Mouse (Mus musculus): ENCODE results near the gene Kidins220. TPM values are rescaled to one million over a fixed set of nuclear protein-coding genes. Genes with fewer than 3 reads are reported as not detected.

The Kidins220 gene
- polyA plus RNA-seq, 1 experiment = 7.2 TPM

GRCm38 (mm10) chr12:25016995-25017394 is 42.3 kb downstream of the Kidins220 start:
- no peaks in the 10 kb centered on the region for H3K27me3 ChIP-seq (replicated peaks)
- peaks cover 14% of the 10 kb centered on the region for H3K4me1 ChIP-seq
- no peak for TF ChIP-seq GATA1 (IDR thresholded peaks at IDR 0.05; ENCODE audit: borderline replicate concordance, low read length)
- TF ChIP-seq FLI1 (IDR thresholded peaks at IDR 0.05; ENCODE audit: low read length) = no peak

GRCm38 (mm10) chr12:25021057-25021456 is 46.3 kb downstream of the Kidins220 start:
- Histone ChIP-seq H3K36me3 (replicated peaks; ENCODE audit: low read length) (peaks cover 87% of the 10 kb centered on the region), H3K4me1 (no peaks in the 10 kb centered on the region), H3K27me3 (replicated peaks) (no peaks in the 10 kb centered on the region), H3K4me3 (replicated peaks) (no peak overlapping the region), H3K9me3 (no peaks in the 10 kb centered on the region)
- no peak for TF ChIP-seq GATA1 (IDR thresholded peaks at IDR 0.05; ENCODE audit: borderline replicate concordance, low read length)
- no peak for TF ChIP-seq FLI1 (IDR thresholded peaks at IDR 0.05; ENCODE audit: low read length)

More at GRCm38 (mm10) chr12:25016995-25017394, 42.3 kb downstream of the Kidins220 start:
- peaks cover 92% of the 10 kb centered on the region for H3K36me3 ChIP-seq (replicated peaks; ENCODE audit: low read length)
- no peak overlapping the region for H3K4me3 ChIP-seq (replicated peaks)
- no peaks in the 10 kb centered on the region for H3K9me3 ChIP-seq

GRCm38 (mm10) chr12:25024862-25025545 is 50.3 kb downstream of the Kidins220 start:
- Histone ChIP-seq H3K27me3 (replicated peaks) (no peaks in the 10 kb centered on the region), H3K36me3 (replicated peaks; ENCODE audit: low read length) (peaks cover 88% of the 10 kb centered on the region), H3K4me3 (replicated peaks) (no peak overlapping the region), H3K4me1 (peaks cover 5% of the 10 kb centered on the region), H3K9me3 (no peaks in the 10 kb centered on the region)
- TF ChIP-seq GATA1 (IDR thresholded peaks at IDR 0.05; ENCODE audit: borderline replicate concordance, low read length) = no peak
- no peak for TF ChIP-seq FLI1 (IDR thresholded peaks at IDR 0.05; ENCODE audit: low read length)

- peaks cover 5% of the 10 kb centered on the region for H3K4me1 ChIP-seq
- no peaks in the 10 kb centered on the region for H3K9me3 ChIP-seq
- TF ChIP-seq FLI1 (IDR thresholded peaks at IDR 0.05; ENCODE audit: low read length) (no peak), GATA1 (IDR thresholded peaks at IDR 0.05; ENCODE audit: borderline replicate concordance, low read length) (no peak)
- peaks cover 90% of the 10 kb centered on the region for H3K36me3 ChIP-seq (replicated peaks; ENCODE audit: low read length)
- no peak overlapping the region for H3K4me3 ChIP-seq (replicated peaks)
- H3K27me3 ChIP-seq (replicated peaks) = no peaks in the 10 kb centered on the region
These were observed 51.6 kb downstream of the Kidins220 start for GRCm38 (mm10) chr12:25026308-25026707.

GRCm38 (mm10) chr12:25027416-25027815 is 52.7 kb downstream of the Kidins220 start:
- Histone ChIP-seq H3K9me3 (no peaks in the 10 kb centered on the region), H3K4me3 (replicated peaks) (no peak overlapping the region), H3K4me1 (peaks cover 5% of the 10 kb centered on the region), H3K27me3 (replicated peaks) (no peaks in the 10 kb centered on the region), H3K36me3 (replicated peaks; ENCODE audit: low read length) (peaks cover 94% of the 10 kb centered on the region)
- no peak for TF ChIP-seq GATA1 (IDR thresholded peaks at IDR 0.05; ENCODE audit: borderline replicate concordance, low read length)
- TF ChIP-seq FLI1 (IDR thresholded peaks at IDR 0.05; ENCODE audit: low read length) = no peak

GRCm38 (mm10) chr12:25033662-25034337 is 59.1 kb downstream of the Kidins220 start:
- Histone ChIP-seq H3K36me3 (replicated peaks; ENCODE audit: low read length) (peaks cover 83% of the 10 kb centered on the region), H3K4me1 (peaks cover 5% of the 10 kb centered on the region; the same call in 1 of the 2 replicates), H3K4me3 (replicated peaks) (no peak overlapping the region), H3K9me3 (no peaks in the 10 kb centered on the region), H3K27me3 (replicated peaks) (no peaks in the 10 kb centered on the region)
- no peak for TF ChIP-seq FLI1 (IDR thresholded peaks at IDR 0.05; ENCODE audit: low read length)
- no peak for TF ChIP-seq GATA1 (IDR thresholded peaks at IDR 0.05; ENCODE audit: borderline replicate concordance, low read length)

- TF ChIP-seq GATA1 (IDR thresholded peaks at IDR 0.05; ENCODE audit: borderline replicate concordance, low read length) = no peak
- no peak for TF ChIP-seq FLI1 (IDR thresholded peaks at IDR 0.05; ENCODE audit: low read length)
- Histone ChIP-seq H3K27me3 (replicated peaks) (no peaks in the 10 kb centered on the region), H3K36me3 (replicated peaks; ENCODE audit: low read length) (peaks cover 83% of the 10 kb centered on the region), H3K9me3 (no peaks in the 10 kb centered on the region), H3K4me3 (replicated peaks) (no peak overlapping the region), H3K4me1 (peaks cover 5% of the 10 kb centered on the region; the same call in 1 of the 2 replicates)
These were observed 59.7 kb downstream of the Kidins220 start for GRCm38 (mm10) chr12:25034338-25034953.

GRCm38 (mm10) chr12:25036024-25036423 is 61.3 kb downstream of the Kidins220 start:
- TF ChIP-seq GATA1 (IDR thresholded peaks at IDR 0.05; ENCODE audit: borderline replicate concordance, low read length) (no peak), FLI1 (IDR thresholded peaks at IDR 0.05; ENCODE audit: low read length) (no peak)
- Histone ChIP-seq H3K36me3 (replicated peaks; ENCODE audit: low read length) (peaks cover 83% of the 10 kb centered on the region), H3K9me3 (no peaks in the 10 kb centered on the region), H3K4me1 (peaks cover 5% of the 10 kb centered on the region; the same call in 1 of the 2 replicates), H3K27me3 (replicated peaks) (no peaks in the 10 kb centered on the region), H3K4me3 (replicated peaks) (no peak overlapping the region)

- H3K36me3 ChIP-seq (replicated peaks; ENCODE audit: low read length) = peaks cover 83% of the 10 kb centered on the region
- no peak overlapping the region for H3K4me3 ChIP-seq (replicated peaks)
- peaks cover 5% of the 10 kb centered on the region; the same call in 1 of the 2 replicates for H3K4me1 ChIP-seq
- no peaks in the 10 kb centered on the region for H3K9me3 ChIP-seq
- no peak for TF ChIP-seq GATA1 (IDR thresholded peaks at IDR 0.05; ENCODE audit: borderline replicate concordance, low read length)
- H3K27me3 ChIP-seq (replicated peaks) = no peaks in the 10 kb centered on the region
These were observed 62.5 kb downstream of the Kidins220 start for GRCm38 (mm10) chr12:25037222-25037621.

Measured in megakaryocyte, embryonic 14.5 days (primary cell).